Mouse (Mus musculus) brain, embryonic 14.5 days (tissue): Measurements from ENCODE around the gene Lsm8.
"Not testable (repeated sequence)": the region's sequence is repeated elsewhere in the genome, so short reads cannot be mapped to it uniquely, and the experiment has no call there.

Experiments
- CTCF ChIP-seq: fragments of 200-500 bp; IDR thresholded peaks from 2 replicates; pipeline ENCODE4 v1.5.1; 2012; ENCODE audit warnings: inconsistent platforms, mild to moderate bottlenecking, moderate library complexity, borderline replicate concordance; ENCODE audit not compliant: insufficient read depth, insufficient read length; ENCODE audit errors: extremely low read depth
- POLR2A ChIP-seq: fragments of 200-500 bp; IDR thresholded peaks from 2 replicates; pipeline ENCODE4 v1.6.1; 2012; ENCODE audit warnings: mild to moderate bottlenecking, inconsistent platforms, borderline replicate concordance; ENCODE audit not compliant: poor library complexity, insufficient read depth, insufficient read length, severe bottlenecking; ENCODE audit errors: extremely low read depth

- TF ChIP-seq CTCF, POLR2A: not testable (repeated sequence)
These were observed 3.9 kb upstream of the Lsm8 start for GRCm38 (mm10) chr6:18844529-18844928.
